Mouse (Mus musculus) erythroblast, embryonic 14.5 days (primary cell): ENCODE data around the gene Tlk2.

Source experiments
- GATA1 ChIP-seq: IDR thresholded peaks from 2 replicates; pipeline ENCODE4 v1.6.1; 2012; ENCODE audit warnings: low read length, inconsistent platforms, mixed read lengths
- TAL1 ChIP-seq: IDR thresholded peaks from 3 replicates; pipeline ENCODE4 v1.6.1; 2012; ENCODE audit warnings: low read length, inconsistent platforms, mixed read lengths

- TF ChIP-seq GATA1 (no peak), TAL1 (no peak)
Measured at GRCm38 (mm10) chr11:105331732-105332131, 153.1 kb downstream of the Tlk2 start.
